Mouse (Mus musculus): ENCODE measurements around the gene Spcs1.

GRCm38 (mm10) chr14:31022579-31022978, 21.1 kb upstream of the Spcs1 start:
- TF ChIP-seq CTCF (IDR thresholded peaks at IDR 0.05; ENCODE audit: borderline replicate concordance, extremely low read depth, insufficient read depth, insufficient read length): no peak
- TF ChIP-seq POLR2A (IDR thresholded peaks at IDR 0.05; ENCODE audit: borderline replicate concordance, extremely low read depth, insufficient read depth, insufficient read length, poor library complexity, severe bottlenecking): no peak

Measured in brain, embryonic 14.5 days (tissue).